Mouse (Mus musculus) left cerebral cortex, postnatal 14 days (tissue): ENCODE measurements around the gene Folr1. TPM values are rescaled to one million over a fixed set of nuclear protein-coding genes. Genes with fewer than 3 reads are reported as not detected.

Source experiments
- DNase-seq, 2 experiments: peaks; one replicate each; pipeline ENCODE4 v3.0.0; 2021 to 2022; ENCODE audit warnings: low spot score in 2 of 2, mixed read lengths in 1 of 2
- intact Hi-C: fragments of 180-260 bp; cut with DNase I; formaldehyde crosslinking; loops from one replicate; pipeline ENCODE4 v1.15.1; 2025
- total RNA-seq, 2 experiments: library from RNA; stranded (reverse); gene quantifications; 2 replicates each; pipeline ENCODE4 v1.2.3; 2021

Gene Folr1
- total RNA-seq, 2 experiments from 2014 or later: 4.2 to 5.7 TPM

GRCm38 (mm10) chr7:101836271-101837153, 34.1 kb downstream of the Folr1 start:
- peak; percentile 35 to 47 for DNase-seq
- intact Hi-C loops: loop anchor here (5.0 kb wide), 1 partner anchor 159 kb away; no protein-coding TSS in a partner anchor

DNA sequence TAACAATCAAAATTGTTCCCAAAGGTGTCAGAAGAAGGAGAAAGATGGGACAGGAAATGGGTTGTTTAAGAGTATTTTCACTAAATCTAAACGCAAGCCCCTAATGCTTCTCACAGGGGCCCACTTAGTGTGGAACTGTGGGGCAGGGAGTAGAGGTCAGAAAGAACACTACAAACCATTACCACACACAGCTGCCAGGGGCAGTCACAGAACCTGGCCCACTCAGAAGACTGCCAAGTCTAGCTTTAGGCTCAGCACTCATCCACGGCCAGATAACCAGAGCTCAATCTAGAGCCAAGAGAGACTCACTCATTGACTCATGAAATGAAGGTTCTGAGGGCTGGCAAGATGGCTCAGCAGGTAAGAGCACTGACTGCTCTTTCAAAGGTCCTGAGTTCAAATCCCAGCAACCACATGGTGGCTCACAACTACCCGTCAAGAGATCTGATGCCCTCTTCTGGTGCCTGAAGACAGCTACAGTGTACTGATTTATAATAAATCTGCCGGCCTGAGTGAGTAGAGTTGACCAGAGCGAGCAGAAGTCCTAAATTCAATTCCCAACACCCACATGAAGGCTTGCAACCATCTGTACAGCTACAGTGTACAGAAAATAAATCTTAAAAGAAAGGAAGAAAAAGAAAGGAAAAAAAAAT, 35.0 kb downstream of the Folr1 start:
- DNase-seq: no peak
- intact Hi-C loops: loop anchor here (5.0 kb wide), 1 partner anchor 158 kb away; no protein-coding TSS in a partner anchor

GRCm38 (mm10) chr7:101834903-101835302, 35.7 kb downstream of the Folr1 start:
- intact Hi-C loops: loop anchor here (5.0 kb wide), 1 partner anchor 158 kb away; no protein-coding TSS in a partner anchor
- no peak for DNase-seq

- peak; percentile 24 to 34 for DNase-seq
- intact Hi-C loops: no loop called here
These were observed 36.5 kb downstream of the Folr1 start for GRCm38 (mm10) chr7:101833916-101834584.

DNA sequence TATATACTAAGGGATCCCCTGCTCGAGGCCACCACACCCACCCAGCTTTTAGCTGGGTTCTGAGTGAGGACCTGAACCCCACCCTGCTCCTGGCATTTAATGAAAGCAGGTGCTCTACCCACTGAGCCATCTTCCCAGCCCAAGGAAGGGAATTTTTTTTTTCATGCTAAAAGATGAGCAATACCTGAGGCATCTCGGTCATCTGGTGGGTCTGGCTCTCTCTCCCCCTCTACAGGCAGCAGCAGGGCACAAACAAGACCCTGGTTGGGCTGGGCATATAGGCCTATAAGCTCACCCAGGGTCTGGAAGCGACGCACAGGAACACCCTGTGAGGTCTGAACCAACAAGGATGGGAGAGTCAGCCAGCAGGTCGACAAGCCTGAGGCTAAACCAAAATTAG, 37.2 kb downstream of the Folr1 start:
- intact Hi-C loops: no loop called here
- no peak for DNase-seq

DNA sequence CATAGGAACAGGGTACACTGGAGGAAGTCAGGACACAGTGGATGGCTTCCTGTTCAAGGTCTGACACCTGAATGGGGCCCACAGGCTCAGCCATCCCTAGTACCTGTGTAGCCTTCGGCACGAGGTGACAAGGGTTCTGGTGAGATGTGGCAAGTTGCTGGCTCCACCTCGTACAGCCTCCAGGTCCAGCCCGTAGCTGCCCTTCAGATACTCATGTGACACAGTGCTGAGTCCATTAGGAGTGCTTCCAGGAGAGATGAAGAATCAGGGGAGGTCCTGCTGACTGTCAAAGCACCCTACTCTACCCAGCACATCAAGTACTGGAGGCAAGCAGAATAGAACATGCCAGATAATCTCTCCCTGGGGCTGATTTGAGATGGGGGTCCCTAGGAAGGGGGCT, 38.2 kb downstream of the Folr1 start:
- DNase-seq: no peak
- intact Hi-C loops: no loop called here

GRCm38 (mm10) chr7:101831437-101831836, 39.2 kb downstream of the Folr1 start:
- intact Hi-C loops: no loop called here
- DNase-seq: no peak

DNA sequence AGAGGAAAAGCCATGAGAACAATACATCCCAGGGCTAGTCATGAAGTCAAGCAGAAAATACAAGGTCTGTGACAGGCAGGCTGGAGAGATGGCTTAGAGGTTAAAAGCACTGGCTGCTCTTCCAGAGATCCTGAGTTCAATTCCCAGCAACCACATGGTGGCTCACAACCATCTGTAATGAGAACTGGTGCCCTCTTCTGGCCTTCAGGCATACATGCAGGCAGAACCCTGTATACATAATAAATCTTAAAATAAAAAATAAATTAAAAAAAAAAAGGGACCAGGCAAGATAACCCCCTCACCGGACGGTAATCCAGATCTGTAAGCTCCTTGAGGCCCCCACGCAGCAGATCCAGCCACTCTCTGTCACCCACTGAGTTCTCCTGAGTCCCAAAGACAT, 40.2 kb downstream of the Folr1 start:
- intact Hi-C loops: no loop called here
- DNase-seq: no peak

GRCm38 (mm10) chr7:101823758-101824630, 46.6 kb downstream of the Folr1 start:
- intact Hi-C loops: no loop called here

GRCm38 (mm10) chr7:101822836-101823757, 47.5 kb downstream of the Folr1 start:
- intact Hi-C loops: no loop called here
- no peak for DNase-seq

More at GRCm38 (mm10) chr7:101823758-101824630, 46.6 kb downstream of the Folr1 start:
- DNase-seq: no peak

DNA sequence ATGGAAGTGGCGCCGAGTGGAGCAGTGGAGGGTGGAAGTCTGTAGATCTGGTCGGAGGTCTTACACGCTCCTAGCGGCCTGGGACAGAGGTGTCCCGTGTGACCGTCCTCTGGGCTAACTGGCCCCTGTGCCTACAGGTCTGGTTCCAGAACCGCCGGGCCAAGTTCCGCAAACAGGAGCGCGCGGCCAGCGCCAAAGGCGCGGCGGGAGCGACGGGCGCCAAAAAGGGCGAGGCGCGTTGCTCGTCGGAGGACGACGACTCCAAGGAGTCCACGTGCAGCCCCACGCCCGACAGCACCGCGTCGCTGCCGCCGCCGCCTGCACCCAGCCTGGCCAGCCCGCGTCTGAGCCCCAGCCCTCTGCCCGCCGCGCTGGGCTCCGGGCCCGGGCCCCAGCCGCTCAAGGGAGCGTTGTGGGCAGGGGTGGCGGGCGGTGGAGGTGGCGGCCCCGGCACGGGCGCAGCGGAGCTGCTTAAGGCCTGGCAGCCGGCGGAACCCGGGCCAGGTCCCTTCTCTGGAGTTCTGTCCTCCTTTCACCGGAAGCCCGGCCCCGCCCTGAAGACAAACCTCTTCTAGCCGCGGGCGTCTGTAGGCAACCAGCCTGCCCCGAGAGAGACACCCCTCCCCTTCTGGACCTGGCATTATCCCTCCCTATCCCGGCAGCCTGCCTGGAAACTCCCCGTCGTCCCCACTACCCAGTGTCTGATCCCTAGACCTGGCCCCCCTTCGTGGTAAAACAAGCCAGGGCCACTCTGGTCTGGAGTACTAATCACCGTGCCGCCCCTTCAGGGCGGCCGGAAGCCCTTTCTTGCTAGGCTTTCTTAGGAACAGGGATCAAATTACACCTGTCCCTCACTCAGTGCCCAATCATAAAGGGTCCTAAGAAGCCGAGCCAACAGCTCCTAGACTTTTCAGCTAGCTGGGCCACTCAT, 48.8 kb downstream of the Folr1 start:
- peak in 1 of 2 experiments; percentile 12 for DNase-seq
- intact Hi-C loops: no loop called here

- intact Hi-C loops: no loop called here
- no peak for DNase-seq
These were observed 50.1 kb downstream of the Folr1 start for GRCm38 (mm10) chr7:101820295-101821030.

- no peak for DNase-seq
- intact Hi-C loops: no loop called here
These were observed 52.7 kb downstream of the Folr1 start, which contains the start of gene Phox2a for GRCm38 (mm10) chr7:101817861-101818401. Phox2a (plus strand) TSS chr7:101818313.
